In genomic region chr10:117635823-117636589, GRCm38 (mm10) we compare ENCODE assay signal across 25 mouse cellular contexts.
"Had no signal": no experiment of that assay in that cellular context is flagged by ENCODE, and none has a peak within 500 bp of the region (broad histone marks: within the 10 kb centered on the region; RNA-seq: fewer than 3 reads in every experiment).

No protein-coding gene starts in this region.

- H3K27ac ChIP-seq: gastrocnemius, adult 2 months; heart, adult 2 months; heart, embryonic 13.5 days; heart, embryonic 15.5 days; hindbrain, embryonic 13.5 days; hindbrain, embryonic 15.5 days; hindbrain, postnatal 0 days; kidney, embryonic 15.5 days; kidney, postnatal 0 days; limb, embryonic 13.5 days; limb, embryonic 15.5 days; liver, embryonic 12.5 days; liver, embryonic 14.5 days had no signal

- H3K4me3 ChIP-seq: gastrocnemius, adult 2 months; heart, adult 2 months; heart, embryonic 13.5 days; heart, embryonic 15.5 days; hindbrain, embryonic 13.5 days; hindbrain, embryonic 15.5 days; kidney, embryonic 15.5 days; limb, embryonic 13.5 days; limb, embryonic 15.5 days; liver, embryonic 12.5 days had no signal

- DNase-seq: gastrocnemius, adult 2 months; gastrocnemius, postnatal 10 days; gastrocnemius, postnatal 25 days; heart, adult 2 months; heart, postnatal 14 days; heart, postnatal 36 days; kidney, adult 11 months; kidney, adult 2 months; kidney, adult 9 months; kidney, postnatal 14 days; kidney, postnatal 36 days; layer of hippocampus, adult 9-11 months; layer of hippocampus, postnatal 36 days; left cerebral cortex, postnatal 4 days had no signal
